Mouse (Mus musculus) adrenal gland, postnatal 25 days (tissue): Measurements from ENCODE around the gene Hax1. TPM values are rescaled to one million over a fixed set of nuclear protein-coding genes. Genes with fewer than 3 reads are reported as not detected.
A peak's percentile ranks its signal among the peaks of the same experiment; 100 is the strongest.

Source experiments
- DNase-seq: peaks from one replicate; pipeline ENCODE4 v3.0.0; 2021; ENCODE audit warnings: mixed read lengths
- long read RNA-seq: library from polyadenylated mRNA; stranded (forward); transcript quantifications from one replicate; pipeline ENCODE4 v2.0.0, GENCODE M21; 2021
- total RNA-seq: library from RNA; stranded (reverse); gene quantifications from 2 replicates; pipeline ENCODE4 v1.2.3, GENCODE M21; 2021

Hax1 gene
- 136 and 149 TPM in 2 replicates for total RNA-seq
- long read RNA-seq, transcript Hax1-201 (7 exons, 1,139 nt) = major isoform, 56 of 76 reads
- long read RNA-seq, partial matches to known transcripts = 5 of 76 reads
- long read RNA-seq, other reads (novel, unspliced or antisense) = 6 of 76 reads

DNA sequence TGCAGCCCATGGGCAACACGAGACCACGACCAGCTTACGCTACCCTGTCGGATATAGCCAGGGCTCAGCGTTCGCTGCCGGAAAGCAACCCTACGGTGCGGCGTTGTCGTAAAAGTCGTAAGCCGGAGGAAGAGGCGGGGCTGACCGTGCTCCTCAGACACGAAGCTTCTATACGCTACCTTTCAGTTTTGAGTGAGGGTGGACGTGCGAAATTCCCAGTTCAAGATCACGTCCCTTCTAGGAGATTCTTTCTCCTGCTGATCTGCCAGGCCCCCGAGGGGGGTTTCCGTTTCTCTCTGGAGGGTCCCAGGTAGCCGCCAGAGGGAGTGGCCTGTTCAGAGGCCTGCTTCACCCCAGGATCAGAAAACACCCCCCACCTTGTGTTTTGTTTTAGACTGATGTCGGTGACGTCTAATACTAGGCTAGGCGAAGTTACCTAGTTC, at the start of gene Hax1:
TSS of gene Hax1 (minus strand) at position 169 of the 443 bp plus-strand sequence.
- DNase-seq = peak; percentile 90

DNA sequence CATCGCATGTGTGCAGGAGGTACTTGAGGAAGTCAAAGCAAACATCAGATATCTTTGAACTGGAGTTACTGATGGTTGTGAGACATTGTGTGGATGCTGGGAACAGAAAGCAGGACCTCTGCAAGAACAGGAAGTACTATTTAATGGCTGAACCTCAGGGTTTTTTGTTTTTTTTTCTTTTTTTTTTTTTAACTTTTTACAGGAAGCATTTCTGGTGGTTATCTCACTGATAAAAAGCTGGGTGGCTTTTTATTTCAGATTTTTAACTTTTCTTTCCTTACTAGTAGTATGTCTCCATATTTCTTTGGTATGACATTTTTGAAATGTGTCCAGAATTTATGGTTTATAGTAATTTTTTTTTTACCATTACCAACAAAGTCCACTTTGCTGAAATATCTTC, 37.7 kb upstream of the Hax1 start:
- no peak for DNase-seq

DNA sequence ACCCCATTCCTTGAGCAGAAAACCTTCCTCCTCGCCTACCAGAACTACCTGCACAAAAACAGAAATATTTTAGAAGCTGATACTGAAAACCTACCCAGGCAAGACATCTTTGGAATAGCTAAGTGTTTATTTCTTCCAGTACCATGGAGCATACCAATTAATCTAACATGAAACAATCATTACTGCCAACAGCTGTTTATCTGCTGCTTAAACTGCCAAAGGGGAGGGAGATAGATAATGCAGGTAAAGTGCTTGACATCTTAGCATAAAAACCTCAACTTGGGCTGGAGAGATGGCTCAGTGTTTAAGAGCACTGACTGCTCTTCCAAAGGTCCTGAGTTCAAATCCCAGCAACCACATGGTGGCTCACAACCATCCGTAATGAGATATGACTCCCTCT, 36.1 kb upstream of the Hax1 start:
- DNase-seq = no peak

DNA sequence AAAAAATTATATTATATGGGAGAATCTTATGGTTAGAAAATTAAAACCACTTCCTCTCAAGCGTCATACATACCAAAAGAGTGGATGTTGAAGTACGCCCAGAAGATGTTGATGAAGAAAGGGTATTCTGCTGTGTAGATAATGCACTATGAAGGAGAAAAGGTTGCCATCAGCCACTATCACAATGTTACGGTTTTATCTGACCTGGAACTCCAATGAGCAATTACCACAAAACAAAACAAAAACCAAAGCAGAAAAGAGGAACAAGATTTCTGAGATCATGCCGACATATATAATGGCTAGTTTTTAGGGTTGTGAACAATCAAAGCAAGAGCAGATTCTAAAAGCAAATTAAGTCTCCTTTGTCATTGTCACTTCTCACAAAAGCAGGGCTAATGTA, 18.0 kb upstream of the Hax1 start:
- DNase-seq = no peak

DNA sequence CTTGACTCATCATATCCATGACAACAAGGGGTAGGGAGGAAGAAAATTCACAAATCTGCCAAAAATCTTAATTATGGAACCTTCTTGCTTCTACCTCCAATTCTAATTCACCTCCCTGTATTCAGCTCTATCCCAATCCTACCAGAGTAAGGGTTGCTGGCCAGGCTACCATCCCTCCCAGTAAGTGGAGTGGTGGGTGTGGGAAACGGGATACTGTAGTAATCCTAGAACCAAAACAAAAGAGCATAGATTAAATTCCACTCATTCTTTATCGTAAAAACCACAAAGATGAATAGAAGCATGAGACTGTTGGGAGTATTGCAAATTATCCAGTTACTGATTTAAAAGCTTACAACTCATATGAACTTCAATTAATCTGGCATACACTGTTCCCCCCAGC, 11.7 kb upstream of the Hax1 start:
- no peak for DNase-seq

DNA sequence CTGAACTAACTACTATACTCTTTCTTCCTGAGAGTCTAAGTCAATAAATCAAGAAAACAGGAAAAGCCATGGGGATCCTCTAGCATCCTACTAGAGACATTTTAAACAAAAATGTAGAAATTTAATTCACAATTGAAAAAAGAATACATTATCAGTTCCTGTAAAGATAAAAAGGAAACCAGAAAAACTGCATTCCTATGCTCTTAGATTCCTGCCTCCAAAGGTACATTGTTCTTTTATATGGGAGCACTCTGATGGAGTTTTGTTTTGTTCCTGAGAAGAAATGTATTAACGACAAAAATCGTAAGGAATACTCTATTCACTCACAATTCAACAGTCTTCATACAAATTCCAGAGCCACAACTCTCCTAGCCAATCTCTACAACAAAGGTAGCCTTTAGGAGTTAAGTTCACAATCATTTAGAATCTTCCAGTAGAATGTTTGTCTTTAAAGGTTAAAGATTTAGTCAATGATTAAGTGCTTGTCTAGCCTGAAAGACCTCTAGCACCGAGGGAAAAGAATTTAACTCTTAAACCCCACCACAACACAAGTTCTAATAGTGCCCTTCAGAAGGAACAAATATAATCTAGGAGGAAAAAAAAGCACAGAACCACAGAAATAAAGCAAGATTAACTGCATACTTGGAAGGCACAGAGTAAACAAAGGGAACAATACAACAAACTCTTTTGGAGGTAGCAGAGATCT, 5.7 kb upstream of the Hax1 start:
- DNase-seq = no peak

DNA sequence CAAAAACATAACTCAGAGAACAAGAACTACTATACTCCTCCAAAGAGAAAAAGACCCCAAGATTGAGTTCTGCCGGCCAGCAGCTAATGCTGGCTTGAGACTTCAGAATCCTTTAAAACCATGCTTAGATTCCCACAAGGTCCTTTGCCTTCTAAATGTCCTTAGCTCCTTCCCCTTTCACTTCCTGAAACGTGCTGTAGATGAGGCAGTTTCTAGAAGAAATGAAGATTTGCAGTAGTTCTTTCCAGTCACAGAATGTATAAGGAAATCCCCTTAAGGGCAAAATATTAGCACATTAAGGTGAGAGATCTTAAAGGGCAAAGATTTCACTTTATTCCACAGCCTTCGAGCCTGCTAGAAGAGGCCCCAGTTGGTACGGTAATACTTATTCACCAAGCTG, 1.2 kb upstream of the Hax1 start:
- no peak for DNase-seq

DNA sequence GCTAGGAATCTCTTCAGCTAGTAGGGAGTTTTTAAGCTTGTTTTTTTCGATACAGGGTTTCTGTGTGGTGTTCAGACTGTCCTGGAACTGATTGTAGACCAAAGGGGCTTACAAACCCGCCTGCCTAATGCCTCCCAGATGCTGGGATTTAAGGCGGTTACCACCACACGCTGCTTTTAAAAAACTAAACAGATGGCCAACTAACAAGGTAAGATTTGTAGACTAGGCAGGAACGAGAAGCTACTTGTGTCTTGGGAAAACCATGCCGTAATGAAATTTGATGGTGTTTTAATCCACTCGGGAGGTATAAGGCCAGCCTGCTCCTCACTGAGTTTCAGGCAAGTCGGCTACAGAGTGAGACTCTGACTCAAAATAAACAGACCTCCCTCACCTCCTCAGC, 510 bp upstream of the Hax1 start:
- no peak for DNase-seq

DNA sequence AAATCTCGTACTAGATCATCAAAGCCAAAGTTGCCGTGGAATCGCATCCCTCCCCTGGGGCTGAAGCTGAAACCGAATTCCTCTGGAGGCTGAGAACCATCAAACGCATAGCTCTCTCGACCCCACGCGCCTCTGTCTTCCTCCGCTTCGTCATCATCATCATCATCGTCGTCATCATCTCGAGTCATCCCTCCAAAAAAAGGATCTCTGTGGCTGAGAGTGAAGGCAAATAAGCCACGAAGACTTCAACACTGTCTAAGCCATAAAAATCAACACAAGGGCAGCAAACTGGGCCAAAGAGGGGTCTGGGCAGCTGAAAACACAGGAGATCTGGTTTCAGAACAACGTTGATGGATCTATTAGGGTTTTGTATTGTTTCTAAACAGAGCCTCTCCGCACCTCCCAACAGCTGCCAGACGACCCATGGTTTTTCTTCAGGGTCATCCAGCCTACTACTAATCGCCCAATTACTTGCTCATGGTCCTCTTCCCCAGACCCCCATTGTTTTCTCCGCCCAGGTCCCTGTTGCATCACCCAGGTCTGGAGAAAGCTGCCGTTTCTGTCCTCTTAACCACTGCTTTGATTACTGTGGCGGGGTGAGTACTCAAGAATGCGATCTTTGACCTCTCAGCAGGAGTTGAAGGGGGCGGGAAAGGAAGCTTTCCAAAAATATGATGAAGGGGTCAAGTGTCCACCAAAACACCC, 637 bp downstream of the Hax1 start:
- DNase-seq = no peak

DNA sequence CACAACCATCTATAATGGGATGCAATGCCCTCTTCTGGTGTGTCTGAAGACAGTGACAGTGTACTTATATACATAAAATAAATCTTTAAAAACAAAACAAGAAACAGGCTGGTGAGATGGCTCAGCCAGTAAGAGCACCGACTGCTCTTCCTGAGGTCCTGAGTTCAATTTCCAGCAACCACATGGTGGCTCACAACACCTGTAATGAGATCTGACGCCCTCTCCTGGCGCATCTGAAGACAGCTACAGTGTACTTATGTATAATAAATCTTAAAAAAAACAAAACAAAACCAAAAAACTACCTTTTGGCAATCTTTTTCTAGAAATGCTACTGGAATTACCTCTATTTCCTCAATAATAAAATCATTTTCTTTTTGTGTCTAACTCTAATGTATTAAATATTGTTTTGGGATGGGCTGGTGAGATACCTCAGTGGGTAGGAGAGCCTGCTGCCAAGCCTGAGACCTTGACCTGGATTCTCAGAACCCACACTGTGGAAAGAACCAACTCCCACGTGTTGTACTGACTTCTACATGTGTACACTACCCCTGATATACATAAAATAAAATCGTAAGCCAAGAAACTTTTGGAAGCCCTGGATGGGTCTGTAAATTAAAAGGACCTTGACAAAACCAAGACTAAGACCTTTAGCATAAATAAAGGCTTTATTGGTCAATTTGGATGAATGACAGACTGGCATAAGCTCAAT, 3.6 kb downstream of the Hax1 start:
- DNase-seq = peak; percentile 15

DNA sequence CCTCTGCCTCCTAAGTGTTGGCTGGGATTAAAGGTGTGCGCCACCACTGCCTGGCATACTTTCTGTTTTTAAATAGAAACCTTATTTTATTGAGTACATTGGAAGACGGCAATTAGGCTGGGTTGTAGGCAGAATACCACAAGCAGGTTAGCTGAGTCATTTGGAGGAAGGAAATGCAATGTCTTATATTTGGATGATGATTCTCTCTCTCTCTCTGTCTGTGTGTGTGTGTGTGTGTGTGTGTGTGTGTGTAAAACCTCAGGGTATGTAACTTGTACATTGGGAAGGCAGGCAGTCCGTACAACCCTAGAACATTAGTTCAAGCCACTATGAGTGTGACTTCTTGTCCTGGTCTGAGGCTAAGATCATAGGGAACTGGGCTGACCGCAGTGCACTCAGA, 10.8 kb downstream of the Hax1 start:
- DNase-seq = no peak

DNA sequence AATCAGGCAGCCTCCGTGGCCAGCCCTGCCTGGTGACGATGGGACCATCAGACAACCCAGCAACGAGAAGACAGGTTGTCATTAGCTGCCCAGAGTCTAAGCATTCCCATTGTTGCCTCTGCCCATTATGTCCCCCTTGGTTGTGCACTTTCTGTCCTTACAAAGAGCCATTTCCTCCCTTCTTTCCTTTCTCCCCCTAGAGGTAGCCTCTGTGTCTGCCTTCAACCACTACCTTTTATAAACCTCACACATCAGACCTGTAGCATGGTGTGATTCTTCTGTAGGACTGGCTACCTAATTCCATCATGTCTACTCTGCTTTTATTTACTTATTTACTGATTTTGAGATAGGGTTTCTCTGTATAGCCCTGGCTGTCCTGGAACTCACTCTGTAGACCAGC, 11.4 kb downstream of the Hax1 start:
- DNase-seq = no peak

DNA sequence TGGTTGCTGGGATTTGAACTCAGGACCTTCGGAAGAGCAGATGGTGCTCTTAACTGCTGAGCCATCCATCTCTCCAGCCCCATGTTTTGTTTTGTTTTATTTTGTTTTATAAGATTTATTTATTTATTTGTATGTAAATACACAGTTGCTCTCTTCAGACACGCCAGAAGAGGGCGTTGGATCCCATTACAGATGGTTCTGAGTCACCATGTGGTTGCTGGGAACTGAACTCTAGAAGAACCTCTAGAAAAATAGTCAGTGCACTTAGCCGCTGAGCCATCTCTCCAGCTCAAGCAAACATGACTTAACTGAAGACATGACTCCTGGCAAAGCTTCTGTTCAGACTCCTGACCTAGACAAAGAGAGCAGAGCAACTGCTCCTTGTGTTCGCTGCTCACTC, 16.2 kb downstream of the Hax1 start:
- no peak for DNase-seq

DNA sequence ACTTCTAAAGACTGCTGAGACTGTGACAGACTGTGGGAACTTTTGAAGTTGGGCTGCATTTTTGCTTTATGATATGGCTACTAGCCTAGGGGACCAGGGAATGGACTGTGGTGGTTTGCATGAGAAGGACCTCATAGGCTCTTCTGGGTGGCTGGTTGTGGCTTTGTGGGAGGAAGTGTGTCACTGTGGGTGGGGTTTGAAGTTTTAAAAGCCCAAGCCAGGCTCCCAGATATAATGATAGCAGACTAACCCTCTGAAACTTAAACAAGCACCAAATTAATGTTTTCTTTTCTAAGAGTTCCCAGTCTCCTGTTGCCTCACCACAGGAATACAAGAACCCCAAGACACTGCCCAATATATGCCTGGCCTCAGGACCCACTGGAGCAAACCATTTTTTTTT, 21.7 kb downstream of the Hax1 start:
- DNase-seq = no peak

DNA sequence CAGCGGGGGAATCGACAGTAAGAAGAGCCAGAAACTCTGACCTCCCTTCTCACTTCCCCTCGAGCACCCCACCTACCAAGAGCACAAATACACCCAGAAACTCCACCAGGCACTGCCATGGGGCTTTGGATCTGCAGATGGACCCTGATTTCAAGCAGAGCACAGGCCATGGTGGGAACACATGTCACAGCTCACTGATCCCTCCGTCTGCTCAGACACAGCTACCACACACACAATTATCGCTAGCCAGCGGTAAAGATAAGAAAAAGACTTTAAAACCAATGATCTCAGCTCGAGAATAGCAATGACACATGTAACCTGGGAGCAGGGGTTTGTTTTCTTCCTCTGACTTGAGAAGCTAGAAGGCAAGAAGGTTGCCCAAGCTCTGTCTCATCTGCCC, 30.1 kb downstream of the Hax1 start:
- no peak for DNase-seq

DNA sequence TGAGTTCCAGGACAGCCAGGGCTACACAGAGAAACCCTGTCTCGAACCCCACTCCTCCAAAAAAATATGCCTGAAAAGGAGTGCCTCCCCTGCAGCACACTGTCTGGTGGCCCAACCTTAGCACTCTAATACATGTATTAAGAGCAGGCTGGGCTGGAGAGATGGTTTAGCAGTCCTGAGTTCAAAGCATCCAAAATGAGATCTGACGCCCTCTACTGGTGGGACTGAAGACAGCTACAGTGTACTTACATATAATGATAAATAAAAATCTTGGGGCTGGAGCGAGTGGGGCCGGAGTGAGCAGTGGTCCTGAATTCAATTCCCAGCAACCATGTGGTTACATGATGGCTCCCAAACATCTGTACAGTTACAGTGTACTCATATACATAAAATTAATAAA, 31.6 kb downstream of the Hax1 start:
- DNase-seq = no peak

DNA sequence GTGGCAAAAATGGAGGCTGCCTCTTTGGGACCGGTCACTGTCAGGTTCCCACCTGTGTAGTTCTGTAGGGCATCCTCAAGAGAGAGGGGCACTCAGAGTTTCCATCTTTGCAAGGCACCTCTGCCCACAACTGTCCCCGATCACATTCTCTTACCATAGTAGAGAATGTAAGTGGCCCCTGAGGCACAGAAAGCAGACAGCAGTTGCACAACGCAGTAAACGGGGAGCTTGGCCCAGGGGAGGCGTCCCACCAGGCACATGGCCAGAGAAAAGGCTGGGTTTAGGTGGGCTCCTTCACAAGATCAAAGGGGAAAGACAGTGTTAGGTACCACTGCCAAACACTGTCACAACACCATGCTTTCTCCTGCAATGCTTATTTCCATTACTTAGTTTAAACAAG, 32.6 kb downstream of the Hax1 start:
- no peak for DNase-seq

DNA sequence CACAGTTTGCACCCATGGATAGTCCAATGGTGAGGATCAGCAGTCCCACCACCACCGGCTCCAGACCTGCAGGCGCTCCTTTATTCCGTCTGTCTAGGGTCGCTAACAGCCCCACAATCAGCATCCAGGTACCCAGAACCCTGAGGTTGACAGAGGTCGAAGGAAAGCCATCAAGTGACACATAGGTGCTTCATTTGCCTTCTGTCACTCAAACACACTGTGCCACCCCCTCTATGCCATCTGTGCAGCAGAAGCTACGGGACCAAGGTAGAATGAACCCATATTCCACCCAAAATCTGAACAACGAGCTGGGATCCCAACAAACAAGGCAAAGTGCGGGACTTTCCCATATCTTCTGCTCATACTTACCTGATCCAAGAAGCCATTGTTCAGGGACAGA, 33.0 kb downstream of the Hax1 start:
- DNase-seq = no peak

DNA sequence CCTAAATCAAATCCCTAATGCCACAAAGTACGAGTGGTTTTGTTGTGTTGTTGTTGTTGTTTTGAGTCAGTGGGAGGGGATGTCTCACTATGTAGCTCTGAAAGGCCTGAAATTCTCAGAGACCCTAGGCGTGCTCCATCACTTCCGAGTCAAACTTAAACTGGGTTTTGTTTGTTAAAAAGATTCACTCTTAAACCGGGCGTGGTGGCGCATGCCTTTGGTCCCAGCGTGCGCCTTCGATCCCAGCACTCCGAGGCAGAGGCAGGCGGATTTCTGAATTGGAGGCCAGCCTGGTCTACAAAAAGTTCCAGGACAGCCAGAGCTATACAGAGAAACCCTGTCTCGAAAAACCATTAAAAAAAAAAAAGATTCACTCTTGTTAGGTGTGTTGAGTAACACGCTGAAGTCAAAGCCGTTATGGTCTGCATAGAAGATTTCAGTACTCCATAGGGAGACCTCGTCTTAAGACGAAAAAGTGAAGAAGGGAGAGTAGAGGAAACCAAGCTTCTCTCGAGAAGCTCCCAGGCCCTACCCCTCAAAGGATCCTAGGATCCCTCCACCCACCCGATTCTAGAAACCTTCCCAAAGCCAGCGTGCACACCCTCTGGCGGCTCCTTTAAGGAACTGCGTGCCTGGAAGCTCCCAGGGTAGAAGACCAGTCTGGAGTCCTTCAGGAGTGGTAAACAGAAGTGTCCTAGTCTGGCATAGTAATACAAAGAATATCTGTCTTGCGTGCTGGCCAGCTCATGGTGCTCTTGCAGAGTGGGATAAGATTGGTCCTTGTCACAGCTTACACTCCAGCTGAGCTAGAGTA, 34.4 kb downstream of the Hax1 start:
- peak; percentile 59 for DNase-seq

DNA sequence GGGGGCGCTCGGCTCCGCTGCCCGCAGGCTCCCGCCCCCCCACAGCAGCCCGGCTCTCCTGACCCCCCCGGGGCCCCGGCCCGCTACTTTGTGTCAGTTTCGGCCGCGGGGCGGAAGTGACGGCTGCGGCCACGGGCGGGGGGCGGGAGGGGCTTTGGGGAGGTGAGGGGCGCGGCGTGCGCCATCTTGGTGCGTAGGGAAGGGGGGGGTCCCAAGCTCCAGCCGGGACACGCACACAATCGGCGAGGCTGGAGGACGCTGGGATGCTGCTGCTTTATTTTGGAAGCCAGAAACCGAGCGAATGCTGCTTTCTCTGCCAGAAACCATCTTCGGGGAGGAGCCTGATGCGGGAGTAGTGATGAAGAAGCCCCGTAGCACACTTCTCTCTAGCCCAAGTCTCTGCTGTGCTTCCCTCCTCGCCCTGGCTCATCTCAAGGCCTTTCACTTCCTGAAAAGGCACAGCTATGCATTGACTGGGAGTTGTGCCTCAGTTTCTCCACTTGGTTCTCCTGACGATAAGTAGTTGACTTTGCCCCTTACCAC, 35.3 kb downstream of the Hax1 start, which contains the start of gene Atp8b2:
TSS of gene Atp8b2 (minus strand) at position 288 of the 543 bp plus-strand sequence.
- DNase-seq = peak; percentile 71

DNA sequence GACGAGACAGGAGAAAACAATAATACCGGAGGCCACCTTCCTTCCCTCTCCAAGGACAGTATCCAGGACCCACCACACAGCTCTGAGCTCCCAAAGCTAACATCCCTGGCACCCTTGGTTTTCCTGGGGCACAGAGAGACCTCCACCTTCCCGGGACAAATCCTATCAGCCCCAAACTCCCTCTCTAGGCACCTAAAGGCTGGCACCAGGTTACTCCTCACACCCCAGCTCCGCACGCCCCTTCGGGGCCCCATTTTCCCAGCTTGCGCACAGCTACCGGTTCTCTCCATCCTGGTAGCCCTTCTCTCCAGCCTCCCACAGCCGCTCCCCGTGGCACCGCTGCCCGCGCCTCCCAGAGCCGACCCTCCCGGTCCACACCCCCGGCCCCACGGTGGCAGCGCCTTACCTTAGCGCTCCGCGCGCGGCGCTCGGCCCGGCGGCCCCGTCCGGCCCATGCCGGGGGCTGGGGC, 35.8 kb downstream of the Hax1 start:
- DNase-seq = no peak
